Mouse (Mus musculus) limb, embryonic 10.5 days (tissue): ENCODE measurements at regions not wholly inside any gene's neighbourhood (a gene's known extent, or its start where the extent isn't known, plus 50 kb on each side); places are given as distances from the start of the nearest gene placed in this dataset.

Experiments
- DNase-seq: peaks from one replicate; pipeline ENCODE4 v3.0.0-alpha.2; 2017; ENCODE audit warnings: low spot score
- H3K27ac ChIP-seq: fragments of 300-500 bp; sonication (generic); 2 replicates; pipeline ENCODE4 v1.5.1; 2016; ENCODE audit warnings: mild to moderate bottlenecking
- H3K27me3 ChIP-seq: fragments of 300-500 bp; sonication (generic); 2 replicates; pipeline ENCODE4 v1.6.1; 2016; ENCODE audit warnings: low read depth, mild to moderate bottlenecking; ENCODE audit not compliant: poor library complexity, severe bottlenecking
- H3K36me3 ChIP-seq: fragments of 300-500 bp; sonication (generic); 2 replicates; pipeline ENCODE4 v1.6.1; 2016; ENCODE audit warnings: mild to moderate bottlenecking, moderate library complexity
- H3K4me1 ChIP-seq: fragments of 300-500 bp; sonication (generic); 2 replicates; pipeline ENCODE4 v1.6.1; 2016
- H3K4me3 ChIP-seq: fragments of 300-500 bp; sonication (generic); 2 replicates; pipeline ENCODE4 v1.5.1; 2016; ENCODE audit warnings: mild to moderate bottlenecking, moderate library complexity
- H3K9me3 ChIP-seq: fragments of 300-500 bp; sonication (generic); replicated peaks from 2 replicates; pipeline ENCODE4 v1.6.1; 2016; ENCODE audit warnings: mild to moderate bottlenecking
- WGBS: fragments of 180-500 bp; shearing (Covaris S2); methylation state at CpG from one replicate; pipeline ENCODE4 v1.1.7; 2016; 5-methylcytosine and 5-hydroxymethylcytosine counted together

DNA sequence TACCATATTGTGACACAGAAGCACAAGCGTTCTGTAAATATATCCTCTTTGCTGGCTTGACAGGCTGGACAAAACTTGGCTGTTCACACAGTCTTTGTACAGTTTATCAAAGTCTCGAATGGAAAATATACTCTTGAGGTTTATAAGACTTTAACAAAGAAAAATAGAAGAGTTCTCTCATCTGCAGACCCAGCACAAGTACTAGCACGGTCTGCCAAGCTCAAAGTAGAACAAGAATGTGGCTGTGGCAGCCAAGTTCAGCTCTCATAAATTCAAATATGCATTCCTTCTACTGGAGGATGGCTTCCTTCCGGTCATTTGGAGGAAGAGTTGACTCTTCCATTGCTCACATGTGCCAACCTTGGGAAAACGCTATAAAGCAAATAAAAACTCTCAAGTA lies 151.2 kb upstream of the Pik3r1 start:
- DNase-seq, result no peak
- Histone ChIP-seq H3K36me3 (no peaks in the 10 kb centered on the region), H3K4me1 (no peaks in the 10 kb centered on the region), H3K4me3 (no peak overlapping the region), H3K9me3 (no peaks in the 10 kb centered on the region), H3K27ac (no peak overlapping the region), H3K27me3 (no peaks in the 10 kb centered on the region)
- WGBS, result 92% methylated on average over 5 of the region's 5 CpGs

DNA sequence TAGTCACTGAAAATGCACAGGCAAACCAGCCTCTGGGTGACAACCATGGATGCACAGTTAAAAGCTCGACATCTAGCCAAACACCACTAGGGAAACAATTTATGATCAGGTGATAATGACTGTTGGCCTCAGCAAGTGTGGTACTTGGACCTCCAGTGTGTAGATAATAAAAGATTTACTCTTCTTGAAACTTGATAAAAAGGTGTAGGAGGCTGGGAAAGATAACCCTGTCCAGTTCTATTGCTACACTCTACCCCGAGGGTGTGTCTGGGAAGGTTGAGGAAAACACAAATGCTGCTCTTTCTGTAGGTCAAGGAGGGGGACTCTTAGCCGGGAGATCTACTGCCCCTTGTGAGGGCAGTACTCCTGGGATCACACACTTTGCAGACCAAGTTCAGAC lies 152.4 kb upstream of the Pik3r1 start:
- WGBS, result 87% methylated on average over 3 of the region's 3 CpGs
- Histone ChIP-seq H3K27me3 (no peaks in the 10 kb centered on the region), H3K4me3 (no peak overlapping the region), H3K9me3 (no peaks in the 10 kb centered on the region), H3K4me1 (no peaks in the 10 kb centered on the region), H3K36me3 (no peaks in the 10 kb centered on the region), H3K27ac (no peak overlapping the region)
- DNase-seq, result no peak

DNA sequence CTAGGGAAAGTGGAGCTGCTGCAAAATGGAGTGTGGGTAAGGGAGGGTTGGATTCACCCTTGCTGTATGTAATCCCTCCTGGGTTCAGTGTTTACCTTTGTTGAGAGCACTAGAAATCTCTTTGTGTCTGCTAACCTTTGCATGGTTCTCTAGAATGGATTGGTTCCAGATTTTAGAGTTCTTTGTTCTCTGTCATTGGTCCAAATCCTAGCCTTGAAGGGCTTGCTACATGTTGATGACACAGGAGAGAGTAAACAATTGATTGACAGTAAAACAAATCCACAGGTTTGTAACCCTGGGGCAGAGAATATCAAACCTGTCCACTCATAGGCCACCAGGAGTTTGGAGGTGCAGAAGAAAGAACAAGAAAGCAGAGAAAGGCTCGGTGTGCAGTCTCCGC lies 156.6 kb upstream of the Pik3r1 start:
- Histone ChIP-seq H3K4me1 (no peaks in the 10 kb centered on the region), H3K36me3 (no peaks in the 10 kb centered on the region), H3K27me3 (no peaks in the 10 kb centered on the region), H3K27ac (no peak overlapping the region), H3K9me3 (no peaks in the 10 kb centered on the region), H3K4me3 (no peak overlapping the region)
- DNase-seq, result no peak
- WGBS, result 93% methylated on average over 2 of the region's 2 CpGs

DNA sequence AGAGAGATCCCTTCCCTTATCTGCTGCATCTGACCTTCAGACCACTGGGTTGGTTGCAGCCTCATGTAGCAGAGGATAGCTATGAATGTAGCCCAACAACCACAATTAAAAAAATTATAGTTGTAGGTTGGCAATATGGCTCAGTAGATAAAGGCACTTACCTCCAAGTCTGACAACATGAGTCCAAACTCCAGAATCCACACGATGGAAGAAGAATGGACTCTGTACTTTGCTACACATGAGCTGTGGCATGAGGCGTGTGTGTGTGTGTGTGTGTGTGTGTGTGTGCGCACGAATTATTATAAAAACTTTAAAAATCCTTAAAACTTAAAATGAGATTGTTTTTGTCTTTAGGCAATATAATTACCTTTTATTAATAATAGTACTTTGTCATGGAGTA lies 163.2 kb upstream of the Pik3r1 start:
- Histone ChIP-seq H3K4me3 (no peak overlapping the region), H3K4me1 (peaks cover 6% of the 10 kb centered on the region), H3K27me3 (no peaks in the 10 kb centered on the region), H3K27ac (no peak overlapping the region), H3K9me3 (no peaks in the 10 kb centered on the region), H3K36me3 (no peaks in the 10 kb centered on the region)
- DNase-seq, result no peak
- WGBS, result 93% methylated on average over 4 of the region's 4 CpGs

DNA sequence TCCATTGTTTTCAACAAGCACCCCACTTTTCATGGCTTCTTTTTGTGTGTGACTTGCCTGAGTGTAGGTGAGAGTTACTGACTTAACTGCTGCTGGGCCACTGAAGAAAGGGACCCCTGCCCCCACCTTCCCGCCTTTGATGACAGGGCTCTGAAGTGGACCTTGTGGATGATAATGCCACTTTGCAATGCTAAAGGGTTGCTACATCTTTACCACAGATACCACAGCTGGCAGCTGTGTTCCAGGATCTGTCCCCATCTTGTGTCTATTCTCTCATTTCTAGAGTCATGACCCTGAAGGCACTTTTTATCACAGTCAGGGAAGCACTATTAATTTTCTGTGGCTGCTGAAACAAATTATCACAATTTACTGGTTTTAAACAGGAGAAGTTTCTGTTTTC lies 163.9 kb upstream of the Pik3r1 start:
- 44% methylated on average over 1 of the region's 1 CpGs for WGBS
- DNase-seq, result no peak
- H3K27me3 ChIP-seq, result no peaks in the 10 kb centered on the region
- peaks cover 6% of the 10 kb centered on the region for H3K4me1 ChIP-seq
- no peak overlapping the region for H3K27ac ChIP-seq
- no peaks in the 10 kb centered on the region for H3K36me3 ChIP-seq
- H3K4me3 ChIP-seq, result no peak overlapping the region
- no peaks in the 10 kb centered on the region for H3K9me3 ChIP-seq

DNA sequence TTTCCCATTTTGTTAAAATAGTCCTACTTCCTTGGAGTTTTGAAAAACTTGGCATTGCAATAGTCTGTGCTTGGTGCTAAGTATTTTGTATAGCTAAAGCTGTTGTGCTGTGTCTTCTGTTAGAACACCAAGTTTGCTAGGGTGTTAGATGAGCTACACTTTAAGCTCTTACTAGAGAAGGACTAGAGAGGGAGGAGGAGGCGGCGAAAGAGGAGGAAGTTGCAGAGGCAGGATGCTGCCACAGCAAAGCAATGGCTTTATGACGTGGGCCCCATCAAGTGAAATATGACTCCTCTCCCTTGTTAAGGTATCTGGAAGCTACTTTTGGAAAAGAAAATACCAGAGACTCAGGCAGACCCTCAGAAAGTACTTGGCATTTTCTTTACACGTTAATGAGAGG lies 167.8 kb upstream of the Pik3r1 start:
- Histone ChIP-seq H3K4me1 (peaks cover 6% of the 10 kb centered on the region), H3K27me3 (no peaks in the 10 kb centered on the region), H3K9me3 (no peaks in the 10 kb centered on the region), H3K27ac (no peak overlapping the region), H3K4me3 (no peak overlapping the region), H3K36me3 (no peaks in the 10 kb centered on the region)
- DNase-seq, result no peak
- WGBS, result 26% methylated on average over 4 of the region's 4 CpGs

DNA sequence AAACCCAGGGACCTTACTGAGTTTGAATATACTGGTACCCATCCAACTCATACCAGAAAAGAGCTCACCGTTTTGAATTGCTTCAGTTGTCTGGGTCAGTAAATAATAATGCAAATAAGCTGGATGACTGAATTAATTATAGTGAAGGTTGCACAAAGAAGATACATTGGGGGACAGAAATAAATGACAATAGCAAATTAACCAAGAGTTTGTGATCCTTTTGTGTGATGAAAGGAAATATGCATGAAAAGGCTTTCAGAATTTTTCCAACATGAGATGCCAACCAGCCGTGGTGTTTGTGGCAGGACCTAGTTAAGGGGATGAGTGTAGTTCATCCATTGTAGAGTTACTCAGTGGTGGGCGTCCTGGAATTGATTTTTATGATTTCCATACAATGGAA lies 186.5 kb upstream of the Pik3r1 start:
- Histone ChIP-seq H3K36me3 (no peaks in the 10 kb centered on the region), H3K27ac (no peak overlapping the region), H3K27me3 (no peaks in the 10 kb centered on the region), H3K9me3 (no peaks in the 10 kb centered on the region), H3K4me3 (no peak overlapping the region), H3K4me1 (no peaks in the 10 kb centered on the region)
- 89% methylated on average over 3 of the region's 3 CpGs for WGBS
- no peak for DNase-seq

DNA sequence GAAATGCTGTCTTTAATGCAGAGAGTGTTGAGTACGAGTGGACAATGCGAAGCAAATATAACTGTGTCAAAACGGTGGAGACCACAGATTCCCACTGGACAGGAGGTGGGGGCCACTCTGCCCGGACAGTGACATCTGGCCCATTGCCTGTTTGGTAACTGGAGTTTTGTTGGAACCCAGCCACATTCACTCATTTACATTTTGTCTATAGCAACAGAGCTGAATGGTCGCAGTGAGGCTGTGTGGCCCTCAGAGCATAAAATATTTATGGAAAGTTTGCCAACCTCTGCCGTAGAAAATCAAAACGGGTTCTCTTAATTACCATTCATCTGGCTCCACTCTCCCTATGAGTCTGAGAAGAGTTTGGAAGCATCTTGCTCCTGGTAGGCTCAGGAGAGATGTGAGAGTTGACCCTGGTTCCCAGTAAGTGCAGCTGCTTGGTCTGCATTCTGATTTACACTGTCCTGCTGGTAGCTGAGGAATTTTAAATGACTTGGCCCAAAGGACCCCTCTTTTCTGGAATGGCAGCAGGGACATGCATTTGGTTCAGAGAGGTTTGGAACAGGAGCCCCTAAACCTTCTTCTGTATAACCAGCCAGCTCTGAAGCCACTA lies 187.9 kb upstream of the Pik3r1 start:
- H3K9me3 ChIP-seq, result no peaks in the 10 kb centered on the region
- WGBS, result 95% methylated on average over 7 of the region's 7 CpGs
- H3K27me3 ChIP-seq, result no peaks in the 10 kb centered on the region
- H3K4me1 ChIP-seq, result no peaks in the 10 kb centered on the region
- DNase-seq, result no peak
- no peaks in the 10 kb centered on the region for H3K36me3 ChIP-seq
- no peak overlapping the region for H3K27ac ChIP-seq
- no peak overlapping the region for H3K4me3 ChIP-seq

DNA sequence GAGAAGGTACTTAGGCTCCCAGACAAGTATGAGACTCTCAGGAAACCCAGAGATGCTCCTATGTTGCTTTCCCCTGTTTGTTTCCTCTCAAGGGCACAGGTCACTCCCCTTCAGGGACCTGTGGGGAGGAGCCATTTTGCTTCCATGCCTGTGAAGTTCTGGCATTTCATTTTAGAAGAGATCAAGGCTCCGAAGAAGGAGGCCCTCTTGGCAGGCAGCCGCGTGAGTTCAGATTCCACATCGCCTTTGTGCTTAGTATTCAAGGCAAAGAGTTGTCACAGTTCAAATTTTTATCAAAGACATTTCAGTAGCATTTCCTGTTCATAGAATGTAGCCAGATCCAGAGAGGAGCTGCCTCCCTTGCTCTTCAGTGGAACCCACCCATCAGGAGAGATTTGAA lies 189.8 kb upstream of the Pik3r1 start:
- WGBS, result 91% methylated on average over 4 of the region's 4 CpGs
- H3K9me3 ChIP-seq, result no peaks in the 10 kb centered on the region
- H3K36me3 ChIP-seq, result no peaks in the 10 kb centered on the region
- no peaks in the 10 kb centered on the region for H3K4me1 ChIP-seq
- no peak overlapping the region for H3K4me3 ChIP-seq
- no peak overlapping the region for H3K27ac ChIP-seq
- no peak for DNase-seq
- no peaks in the 10 kb centered on the region for H3K27me3 ChIP-seq

DNA sequence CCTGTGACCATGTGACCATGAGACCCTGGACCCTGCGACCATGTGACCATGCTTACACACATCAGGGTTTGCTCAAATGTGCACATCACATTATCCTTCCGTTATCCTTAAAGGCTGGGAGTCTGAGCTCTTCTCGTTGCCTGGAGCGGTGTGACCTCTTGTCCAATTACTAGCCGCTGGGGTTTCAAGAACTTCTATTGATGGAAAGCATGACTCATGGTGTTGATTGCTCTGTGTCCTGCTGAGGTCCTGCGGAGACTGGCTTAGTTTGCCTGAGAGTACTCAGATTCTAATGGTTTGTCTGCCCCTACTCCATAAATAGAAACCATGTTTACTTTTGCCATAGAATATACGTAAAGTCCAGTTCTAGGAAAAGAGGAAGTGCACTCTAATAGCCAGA lies 197.5 kb upstream of the Pik3r1 start:
- Histone ChIP-seq H3K9me3 (no peaks in the 10 kb centered on the region), H3K36me3 (no peaks in the 10 kb centered on the region), H3K4me1 (no peaks in the 10 kb centered on the region), H3K27me3 (no peaks in the 10 kb centered on the region), H3K4me3 (no peak overlapping the region), H3K27ac (no peak overlapping the region)
- no peak for DNase-seq
- 88% methylated on average over 7 of the region's 7 CpGs for WGBS

DNA sequence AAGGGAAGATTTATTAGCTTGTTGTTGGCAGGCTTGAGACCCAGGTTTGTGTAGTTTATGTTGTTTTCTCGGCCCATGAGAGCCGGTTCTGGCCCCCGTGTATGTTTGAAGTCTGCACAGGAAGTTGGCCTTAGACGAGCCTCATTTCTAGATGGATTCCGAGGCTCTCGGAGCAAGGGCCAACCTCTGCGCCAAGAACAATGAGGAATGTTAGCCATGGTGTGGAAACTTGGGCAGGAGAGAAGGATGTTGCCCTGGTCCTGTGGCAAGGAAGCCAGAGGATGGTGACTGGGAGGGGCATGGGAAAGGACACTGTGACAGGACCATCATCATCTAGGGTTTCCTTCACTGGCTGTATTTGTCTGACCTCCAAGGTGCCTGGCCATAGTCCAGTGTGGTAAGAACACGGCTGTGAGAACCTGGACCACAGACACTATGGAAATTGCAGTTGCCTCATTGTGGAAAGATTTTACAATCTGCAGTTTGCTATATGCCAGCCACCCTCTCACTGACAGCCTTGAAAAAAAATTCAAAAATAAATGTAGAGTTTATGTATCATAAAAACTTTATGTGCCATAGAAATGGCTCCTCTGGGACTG lies 198.9 kb upstream of the Pik3r1 start:
- WGBS, result 83% methylated on average over 8 of the region's 8 CpGs
- no peak for DNase-seq
- H3K36me3 ChIP-seq, result no peaks in the 10 kb centered on the region
- no peaks in the 10 kb centered on the region for H3K9me3 ChIP-seq
- H3K4me3 ChIP-seq, result no peak overlapping the region
- no peaks in the 10 kb centered on the region for H3K27me3 ChIP-seq
- no peaks in the 10 kb centered on the region for H3K4me1 ChIP-seq
- no peak overlapping the region for H3K27ac ChIP-seq

DNA sequence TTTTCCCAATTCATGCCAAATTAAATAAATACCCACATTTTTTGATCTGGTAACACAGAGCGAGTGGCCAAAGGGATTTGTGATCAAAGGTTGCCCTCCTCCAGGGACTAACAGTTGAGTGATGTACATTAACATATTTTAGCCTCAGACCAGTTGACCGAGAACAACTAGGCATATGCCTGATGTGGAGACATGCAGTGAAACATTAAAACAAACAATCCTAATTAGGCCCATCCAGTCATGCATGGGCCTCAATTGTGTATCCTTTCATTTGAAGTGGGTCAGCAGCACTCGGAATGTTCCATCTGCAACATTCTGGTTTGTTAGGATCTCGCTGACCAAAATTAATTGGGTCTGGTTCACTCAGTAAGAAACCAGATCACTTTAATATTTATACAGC lies 199.4 kb upstream of the Pik3r1 start:
- no peaks in the 10 kb centered on the region for H3K9me3 ChIP-seq
- H3K27ac ChIP-seq, result no peak overlapping the region
- no peak overlapping the region for H3K4me3 ChIP-seq
- no peaks in the 10 kb centered on the region for H3K36me3 ChIP-seq
- no peak for DNase-seq
- H3K4me1 ChIP-seq, result no peaks in the 10 kb centered on the region
- H3K27me3 ChIP-seq, result no peaks in the 10 kb centered on the region
- WGBS, result 88% methylated on average over 4 of the region's 4 CpGs

DNA sequence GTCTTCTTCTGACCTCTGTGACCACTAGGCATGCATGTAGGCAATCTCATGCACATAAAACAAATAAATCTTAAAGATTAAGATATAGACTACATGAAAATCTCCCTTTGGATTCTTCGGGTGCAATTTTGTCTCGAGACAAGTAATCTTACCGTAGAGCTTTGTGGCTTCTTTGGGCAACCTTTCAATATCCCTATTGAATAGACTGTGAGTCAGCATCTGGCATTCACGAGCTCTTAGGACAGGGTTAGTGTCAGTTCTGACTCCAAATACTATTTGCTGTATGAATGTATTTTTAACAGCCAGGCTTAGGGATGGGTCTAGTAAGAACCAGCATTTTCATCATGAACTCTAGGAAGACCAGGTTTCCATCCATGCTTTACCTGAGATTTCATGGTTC lies 208.7 kb upstream of the Pik3r1 start:
- Histone ChIP-seq H3K4me3 (no peak overlapping the region), H3K4me1 (no peaks in the 10 kb centered on the region), H3K27ac (no peak overlapping the region), H3K9me3 (no peaks in the 10 kb centered on the region), H3K36me3 (no peaks in the 10 kb centered on the region), H3K27me3 (no peaks in the 10 kb centered on the region)
- WGBS, result 95% methylated on average over 4 of the region's 4 CpGs
- DNase-seq, result no peak

DNA sequence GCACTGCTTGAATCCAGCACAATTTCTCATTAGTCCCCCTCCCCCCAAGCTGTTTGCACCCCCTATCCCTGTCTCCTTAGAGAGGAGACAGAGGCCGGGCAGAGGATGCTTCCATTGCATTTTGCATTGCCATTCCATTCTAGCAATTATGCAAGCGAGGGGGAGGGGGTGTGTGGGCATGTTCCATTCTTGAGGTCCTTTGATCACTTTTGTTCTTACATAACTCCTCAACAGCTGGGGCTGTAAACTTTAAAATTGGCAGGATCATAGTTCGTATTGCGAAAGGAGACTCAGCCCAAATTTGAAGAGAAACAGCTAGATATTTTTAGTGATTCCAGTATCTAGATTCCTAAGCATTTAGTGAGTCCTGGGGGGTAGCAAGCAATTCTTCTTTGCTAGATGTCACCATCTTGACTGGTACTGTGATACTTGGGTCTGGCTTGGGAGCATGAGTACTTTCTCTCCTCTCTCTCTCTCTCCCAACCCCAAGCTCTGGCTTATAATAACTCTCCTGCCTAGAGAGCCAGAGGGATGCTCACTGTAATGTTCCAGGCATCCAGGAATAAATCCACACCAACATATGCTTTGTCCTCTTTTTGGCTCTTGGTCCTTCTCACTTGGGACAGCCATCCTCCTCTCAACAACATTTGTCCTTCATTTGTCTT lies 212.3 kb upstream of the Pik3r1 start:
- 68% methylated on average over 4 of the region's 4 CpGs for WGBS
- Histone ChIP-seq H3K27ac (no peak overlapping the region), H3K27me3 (no peaks in the 10 kb centered on the region), H3K4me3 (no peak overlapping the region), H3K4me1 (no peaks in the 10 kb centered on the region), H3K36me3 (no peaks in the 10 kb centered on the region), H3K9me3 (no peaks in the 10 kb centered on the region)
- DNase-seq, result no peak
